Mouse (Mus musculus) liver, embryonic 15.5 days (tissue): Measurements from ENCODE around the gene Igsf6. TPM values are rescaled to one million over a fixed set of nuclear protein-coding genes. Genes with fewer than 3 reads are reported as not detected.

ENCODE experiments used
- ATAC-seq: fragments of 200-750 bp; cut with Nextera tagmentation; 2 replicates; pipeline ENCODE4 v1.8.0; 2017; ENCODE audit warnings: moderate number of reproducible peaks, mild to moderate bottlenecking, moderate library complexity; ENCODE audit not compliant: insufficient read depth
- H3K27ac ChIP-seq: fragments of 300-500 bp; sonication (generic); replicated peaks from 2 replicates; pipeline ENCODE4 v1.5.1; 2015; ENCODE audit warnings: mild to moderate bottlenecking, inconsistent platforms
- H3K27me3 ChIP-seq: fragments of 300-500 bp; sonication (generic); 2 replicates; pipeline ENCODE4 v1.6.1; 2015; ENCODE audit warnings: mild to moderate bottlenecking, inconsistent platforms
- H3K36me3 ChIP-seq: fragments of 300-500 bp; sonication (generic); replicated peaks from 2 replicates; pipeline ENCODE4 v1.6.1; 2015; ENCODE audit warnings: moderate library complexity, mild to moderate bottlenecking, inconsistent platforms
- H3K4me1 ChIP-seq: fragments of 300-500 bp; sonication (generic); replicated peaks from 2 replicates; pipeline ENCODE4 v1.6.1; 2015; ENCODE audit warnings: inconsistent platforms
- H3K4me2 ChIP-seq: fragments of 300-500 bp; sonication (generic); 2 replicates; pipeline ENCODE4 v1.6.1; 2015; ENCODE audit warnings: moderate library complexity, mild to moderate bottlenecking, inconsistent platforms
- H3K4me3 ChIP-seq: fragments of 300-500 bp; sonication (generic); replicated peaks from 2 replicates; pipeline ENCODE4 v1.5.1; 2015; ENCODE audit warnings: mild to moderate bottlenecking, inconsistent platforms
- H3K9ac ChIP-seq: fragments of 300-500 bp; sonication (generic); 2 replicates; pipeline ENCODE4 v1.6.1; 2015; ENCODE audit warnings: moderate library complexity, mild to moderate bottlenecking, inconsistent platforms
- H3K9me3 ChIP-seq: fragments of 300-500 bp; sonication (generic); replicated peaks from 2 replicates; pipeline ENCODE4 v1.6.1; 2016; ENCODE audit warnings: inconsistent platforms
- WGBS: fragments of 180-500 bp; shearing (Covaris S2); methylation state at CpG from one replicate; pipeline ENCODE4 v1.1.7; 2015; ENCODE audit warnings: mixed read lengths; ENCODE audit not compliant: insufficient replicate concordance; 5-methylcytosine and 5-hydroxymethylcytosine counted together
- polyA plus RNA-seq: library from polyadenylated mRNA; unstranded; fragments of >200 nt; fragmentation: Nextera tagmentation; extraction: Ambion mirVana; gene quantifications from 2 replicates; pipeline ENCODE4 v1.2.1, GENCODE M21; 2015

Gene Igsf6
- 13.9 and 14.5 TPM in 2 replicates for polyA plus RNA-seq

- Histone ChIP-seq H3K9me3 (no peaks in the 10 kb centered on the region), H3K27ac (peak within 1 kb of the TSS; percentile 71), H3K36me3 (peaks cover 40% of the 10 kb centered on the region), H3K4me2 (peak within 1 kb of the TSS; percentile 27; the same call in 1 of the 2 replicates), H3K27me3 (no peaks in the 10 kb centered on the region), H3K4me1 (no peaks in the 10 kb centered on the region), H3K4me3 (peak within 1 kb of the TSS; percentile 31), H3K9ac (no peak within 1 kb of the TSS)
- ATAC-seq: no peak
- 57% methylated on average over 11 of the region's 11 CpGs for WGBS
Observed at GRCm38 (mm10) chr7:121074281-121074680, at the start of gene Igsf6. TSS of gene Igsf6 (minus strand) at chr7:121074572.

- H3K4me1 ChIP-seq: no peaks in the 10 kb centered on the region
- no peak overlapping the region for H3K27ac ChIP-seq
- no peak; the same call in 1 of the 2 replicates for ATAC-seq
- no peaks in the 10 kb centered on the region for H3K27me3 ChIP-seq
- no peak overlapping the region for H3K9ac ChIP-seq
- no peaks in the 10 kb centered on the region for H3K36me3 ChIP-seq
- WGBS: 10% methylated on average over 10 of the region's 10 CpGs
- no peak overlapping the region for H3K4me2 ChIP-seq
- H3K9me3 ChIP-seq: no peaks in the 10 kb centered on the region
- H3K4me3 ChIP-seq: no peak overlapping the region
Observed at GRCm38 (mm10) chr7:121120143-121120818, 45.9 kb upstream of the Igsf6 start.

GRCm38 (mm10) chr7:121111762-121112161, 37.4 kb upstream of the Igsf6 start:
- ATAC-seq: peak; percentile 56
- Histone ChIP-seq H3K4me2 (no peak overlapping the region), H3K4me1 (peaks cover 9% of the 10 kb centered on the region; the same call in 1 of the 2 replicates), H3K4me3 (no peak overlapping the region), H3K27ac (no peak overlapping the region), H3K36me3 (no peaks in the 10 kb centered on the region), H3K9me3 (no peaks in the 10 kb centered on the region), H3K9ac (no peak overlapping the region), H3K27me3 (no peaks in the 10 kb centered on the region)
- 18% methylated on average over 3 of the region's 3 CpGs for WGBS

- no peak overlapping the region for H3K27ac ChIP-seq
- H3K9ac ChIP-seq: no peak overlapping the region
- no peak for ATAC-seq
- H3K4me1 ChIP-seq: peaks cover 9% of the 10 kb centered on the region; the same call in 1 of the 2 replicates
- no peaks in the 10 kb centered on the region for H3K27me3 ChIP-seq
- H3K36me3 ChIP-seq: no peaks in the 10 kb centered on the region
- no peak overlapping the region for H3K4me3 ChIP-seq
- 29% methylated on average over 3 of the region's 3 CpGs for WGBS
- no peak overlapping the region for H3K4me2 ChIP-seq
- no peaks in the 10 kb centered on the region for H3K9me3 ChIP-seq
Observed at GRCm38 (mm10) chr7:121111321-121111720, 36.9 kb upstream of the Igsf6 start.

- ATAC-seq: no peak
- no peaks in the 10 kb centered on the region for H3K36me3 ChIP-seq
- no peak overlapping the region for H3K27ac ChIP-seq
- no peak overlapping the region for H3K4me2 ChIP-seq
- no peaks in the 10 kb centered on the region; the same call in 1 of the 2 replicates for H3K27me3 ChIP-seq
- no peaks in the 10 kb centered on the region for H3K9me3 ChIP-seq
- H3K4me1 ChIP-seq: peaks cover 9% of the 10 kb centered on the region; the same call in 1 of the 2 replicates
- H3K9ac ChIP-seq: no peak overlapping the region
- WGBS: 46% methylated on average over 3 of the region's 3 CpGs
- H3K4me3 ChIP-seq: no peak overlapping the region
Observed at GRCm38 (mm10) chr7:121107851-121108250, 33.5 kb upstream of the Igsf6 start.

- Histone ChIP-seq H3K27ac (no peak overlapping the region), H3K4me2 (no peak overlapping the region), H3K4me3 (no peak overlapping the region), H3K36me3 (no peaks in the 10 kb centered on the region), H3K9ac (no peak overlapping the region), H3K27me3 (no peaks in the 10 kb centered on the region; the same call in 1 of the 2 replicates), H3K4me1 (no peaks in the 10 kb centered on the region; the same call in 1 of the 2 replicates), H3K9me3 (no peaks in the 10 kb centered on the region)
- ATAC-seq: peak; percentile 49
- 38% methylated on average over 10 of the region's 10 CpGs for whole genome bisulfite sequencing
Observed at GRCm38 (mm10) chr7:121098614-121099389, 24.4 kb upstream of the Igsf6 start.

- WGBS: 57% methylated on average over 4 of the region's 4 CpGs
- Histone ChIP-seq H3K27ac (no peak overlapping the region), H3K36me3 (no peaks in the 10 kb centered on the region), H3K9ac (no peak overlapping the region), H3K4me3 (no peak overlapping the region), H3K27me3 (no peaks in the 10 kb centered on the region), H3K4me1 (no peaks in the 10 kb centered on the region), H3K9me3 (no peaks in the 10 kb centered on the region), H3K4me2 (no peak overlapping the region)
- no peak for ATAC-seq
Observed at GRCm38 (mm10) chr7:121093026-121093425, 18.7 kb upstream of the Igsf6 start.

- no peak overlapping the region for H3K4me2 ChIP-seq
- peaks cover 4% of the 10 kb centered on the region; the same call in 1 of the 2 replicates for H3K27me3 ChIP-seq
- H3K4me1 ChIP-seq: no peaks in the 10 kb centered on the region
- H3K9me3 ChIP-seq: no peaks in the 10 kb centered on the region
- H3K9ac ChIP-seq: no peak overlapping the region
- H3K27ac ChIP-seq: no peak overlapping the region
- H3K4me3 ChIP-seq: no peak overlapping the region
- 69% methylated on average over 7 of the region's 7 CpGs for WGBS
- H3K36me3 ChIP-seq: no peaks in the 10 kb centered on the region
- ATAC-seq: no peak
Observed at GRCm38 (mm10) chr7:121090748-121091147, 16.4 kb upstream of the Igsf6 start.

- ATAC-seq: no peak
Observed at GRCm38 (mm10) chr7:121088745-121089144, 14.4 kb upstream of the Igsf6 start.

GRCm38 (mm10) chr7:121085500-121085899, 11.1 kb upstream of the Igsf6 start:
- Histone ChIP-seq H3K27me3 (peaks cover 4% of the 10 kb centered on the region; the same call in 1 of the 2 replicates), H3K4me3 (no peak overlapping the region), H3K36me3 (no peaks in the 10 kb centered on the region), H3K4me1 (no peaks in the 10 kb centered on the region), H3K4me2 (no peak overlapping the region), H3K27ac (no peak overlapping the region), H3K9me3 (no peaks in the 10 kb centered on the region), H3K9ac (no peak overlapping the region)
- 15% methylated on average over 4 of the region's 4 CpGs for WGBS
- ATAC-seq: no peak

More at GRCm38 (mm10) chr7:121088745-121089144, 14.4 kb upstream of the Igsf6 start:
- H3K4me3 ChIP-seq: no peak overlapping the region
- H3K4me1 ChIP-seq: no peaks in the 10 kb centered on the region
- 57% methylated on average over 5 of the region's 5 CpGs for WGBS
- H3K27ac ChIP-seq: no peak overlapping the region
- H3K36me3 ChIP-seq: no peaks in the 10 kb centered on the region
- no peak overlapping the region for H3K9ac ChIP-seq
- H3K27me3 ChIP-seq: peaks cover 4% of the 10 kb centered on the region; the same call in 1 of the 2 replicates
- H3K4me2 ChIP-seq: no peak overlapping the region
- no peaks in the 10 kb centered on the region for H3K9me3 ChIP-seq

- no peak overlapping the region for H3K9ac ChIP-seq
- H3K4me3 ChIP-seq: no peak overlapping the region
- H3K4me2 ChIP-seq: no peak overlapping the region
- H3K27me3 ChIP-seq: peaks cover 4% of the 10 kb centered on the region; the same call in 1 of the 2 replicates
- no peaks in the 10 kb centered on the region for H3K9me3 ChIP-seq
- 67% methylated on average over 8 of the region's 8 CpGs for WGBS
- no peaks in the 10 kb centered on the region for H3K4me1 ChIP-seq
- no peak for ATAC-seq
- no peaks in the 10 kb centered on the region for H3K36me3 ChIP-seq
- H3K27ac ChIP-seq: no peak overlapping the region
Observed at GRCm38 (mm10) chr7:121084840-121085453, 10.6 kb upstream of the Igsf6 start.
